In genomic region chr15:95962411-95963123, GRCm38 (mm10) we compare ENCODE assay signal across 22 mouse cellular contexts.
DNase-seq lines count a peak whose midpoint lies in the region; ATAC-seq and TF ChIP-seq lines count a peak whose summit lies in the region.
"Had no signal": no experiment of that assay in that cellular context is flagged by ENCODE, and none has a peak within 500 bp of the region (broad histone marks: within the 10 kb centered on the region; RNA-seq: fewer than 3 reads in every experiment).

No protein-coding gene starts in this region.

- ATAC-seq in hindbrain, embryonic 12.5 days (ENCODE audit: low FRiP score): no peak
- ATAC-seq in hindbrain, embryonic 14.5 days (ENCODE audit: low FRiP score): no peak
- no peak for ATAC-seq in midbrain, embryonic 15.5 days (replicated peaks)
- no peak for ATAC-seq in midbrain, postnatal 0 days (ENCODE audit: low FRiP score)
- ATAC-seq in megakaryocyte progenitor cell, adult 5-6 weeks (replicated peaks; ENCODE audit: poor library complexity): peak; percentile 59
- ATAC-seq: inflammation-experienced regulatory T-cells, adult 6 months; lung, postnatal 0 days had no signal

- H3K36me3 ChIP-seq in hindbrain, embryonic 12.5 days: peaks cover 9% of the 10 kb centered on the region; the same call in 1 of the 2 replicates
- peaks cover 14% of the 10 kb centered on the region; the same call in 1 of the 2 replicates for H3K36me3 ChIP-seq in hindbrain, embryonic 14.5 days (replicated peaks; ENCODE audit: control insufficient read depth, insufficient read depth)
- no peaks in the 10 kb centered on the region for H3K36me3 ChIP-seq in midbrain, embryonic 15.5 days (replicated peaks)
- no peaks in the 10 kb centered on the region; the same call in 1 of the 2 replicates for H3K36me3 ChIP-seq in midbrain, postnatal 0 days (ENCODE audit: insufficient read depth, low read length)

- no peaks in the 10 kb centered on the region for H3K9me3 ChIP-seq in hindbrain, embryonic 12.5 days (replicated peaks)
- no peaks in the 10 kb centered on the region for H3K9me3 ChIP-seq in hindbrain, embryonic 14.5 days (ENCODE audit: control insufficient read depth, low read length)
- no peaks in the 10 kb centered on the region for H3K9me3 ChIP-seq in midbrain, embryonic 15.5 days
- H3K9me3 ChIP-seq in midbrain, postnatal 0 days (ENCODE audit: low read length): no peaks in the 10 kb centered on the region
- H3K9me3 ChIP-seq: embryonic facial prominence, embryonic 12.5 days; heart, embryonic 12.5 days; limb, embryonic 13.5 days; liver, embryonic 15.5 days; midbrain, embryonic 13.5 days had no signal

- no peak overlapping the region for H3K4me2 ChIP-seq in hindbrain, embryonic 12.5 days (replicated peaks)
- no peak overlapping the region for H3K4me2 ChIP-seq in hindbrain, embryonic 14.5 days (replicated peaks)
- no peak overlapping the region for H3K4me2 ChIP-seq in midbrain, embryonic 15.5 days
- no peak overlapping the region for H3K4me2 ChIP-seq in midbrain, postnatal 0 days (ENCODE audit: low read depth, low read length, poor library complexity, severe bottlenecking)
- H3K4me2 ChIP-seq: embryonic facial prominence, embryonic 12.5 days; heart, embryonic 12.5 days; limb, embryonic 13.5 days; liver, embryonic 15.5 days; midbrain, embryonic 13.5 days had no signal

- no peaks in the 10 kb centered on the region for H3K27me3 ChIP-seq in hindbrain, embryonic 12.5 days
- H3K27me3 ChIP-seq in hindbrain, embryonic 14.5 days (ENCODE audit: control insufficient read depth, insufficient read depth, low read length): no peaks in the 10 kb centered on the region
- no peaks in the 10 kb centered on the region for H3K27me3 ChIP-seq in midbrain, embryonic 15.5 days (replicated peaks)
- no peaks in the 10 kb centered on the region for H3K27me3 ChIP-seq in midbrain, postnatal 0 days (ENCODE audit: insufficient read depth, low read length)
- H3K27me3 ChIP-seq: embryonic facial prominence, embryonic 12.5 days; heart, embryonic 12.5 days; limb, embryonic 13.5 days; liver, embryonic 15.5 days; midbrain, embryonic 13.5 days had no signal

- H3K4me3 ChIP-seq in hindbrain, embryonic 12.5 days: no peak overlapping the region
- no peak overlapping the region for H3K4me3 ChIP-seq in hindbrain, embryonic 14.5 days (replicated peaks; ENCODE audit: low read length)
- no peak overlapping the region for H3K4me3 ChIP-seq in midbrain, embryonic 15.5 days
- no peak overlapping the region for H3K4me3 ChIP-seq in midbrain, postnatal 0 days (ENCODE audit: low read depth, low read length)
- H3K4me3 ChIP-seq: embryonic facial prominence, embryonic 12.5 days; erythroblast, embryonic 14.5 days; heart, embryonic 12.5 days; limb, embryonic 13.5 days; liver, embryonic 15.5 days; midbrain, embryonic 13.5 days had no signal

- 0 out of 2 replicates have a peak overlapping the region, but pooled peaks have one; percentile 23 for H3K27ac ChIP-seq in hindbrain, embryonic 12.5 days
- H3K27ac ChIP-seq in hindbrain, embryonic 14.5 days: no peak overlapping the region
- 0 out of 2 replicates have a peak overlapping the region, but pooled peaks have one; percentile 0 for H3K27ac ChIP-seq in midbrain, embryonic 15.5 days
- H3K27ac ChIP-seq in midbrain, postnatal 0 days (ENCODE audit: low read depth, low read length): no peak overlapping the region
- H3K27ac ChIP-seq: embryonic facial prominence, embryonic 12.5 days; limb, embryonic 13.5 days; liver, embryonic 15.5 days had no signal

- DNase-seq in hindbrain, embryonic 14.5 days (ENCODE audit: low spot score): no peak
- no peak for DNase-seq in midbrain, postnatal 0 days (ENCODE audit: low spot score)
- DNase-seq in R1 (ENCODE audit: low read depth, low spot score): peak; percentile 10
- no peak for DNase-seq in adrenal gland, adult 2 months
- DNase-seq in testis, postnatal 10 days (ENCODE audit: low spot score): no peak
- DNase-seq: cerebellum, adult 9-10 months; heart, postnatal 14 days; kidney, adult 2 months; kidney, postnatal 10 days; thymus, adult 18-20 months; thymus, postnatal 4 days had no signal

- WGBS in hindbrain, embryonic 12.5 days: 88% methylated on average over 3 of the region's 3 CpGs
- 80% methylated on average over 3 of the region's 3 CpGs for whole genome bisulfite sequencing in hindbrain, embryonic 14.5 days
- 90% methylated on average over 3 of the region's 3 CpGs for WGBS in midbrain, embryonic 15.5 days
- 82% methylated on average over 3 of the region's 3 CpGs for WGBS in midbrain, postnatal 0 days

- no peak for TF ChIP-seq CTCF in midbrain, postnatal 0 days (IDR thresholded peaks at IDR 0.05)

- peaks cover 16% of the 10 kb centered on the region for H3K4me1 ChIP-seq in hindbrain, embryonic 12.5 days
- H3K4me1 ChIP-seq in hindbrain, embryonic 14.5 days (replicated peaks; ENCODE audit: control insufficient read depth, insufficient read depth, low read length): peaks cover 17% of the 10 kb centered on the region
- H3K4me1 ChIP-seq in midbrain, embryonic 15.5 days: peaks cover 11% of the 10 kb centered on the region
- no peaks in the 10 kb centered on the region for H3K4me1 ChIP-seq in midbrain, postnatal 0 days (ENCODE audit: insufficient read depth, low read length)
- H3K4me1 ChIP-seq: liver, embryonic 15.5 days had no signal

- H3K9ac ChIP-seq in hindbrain, embryonic 12.5 days: no peak overlapping the region
- H3K9ac ChIP-seq in hindbrain, embryonic 14.5 days: no peak overlapping the region
- no peak overlapping the region for H3K9ac ChIP-seq in midbrain, embryonic 15.5 days
- H3K9ac ChIP-seq in midbrain, postnatal 0 days (replicated peaks; ENCODE audit: low read length, poor library complexity, severe bottlenecking): no peak overlapping the region
- H3K9ac ChIP-seq: embryonic facial prominence, embryonic 12.5 days; heart, embryonic 12.5 days; limb, embryonic 13.5 days; liver, embryonic 15.5 days; midbrain, embryonic 13.5 days had no signal

Comparison
In these comparisons a context has a peak if more than half of its experiments do, and no peak if none do; other contexts are left out.
1. H3K27ac ChIP-seq: peak in hindbrain, embryonic 12.5 days (single experiment) and midbrain, embryonic 15.5 days (single experiment); none in hindbrain, embryonic 14.5 days (single experiment) and midbrain, postnatal 0 days (single experiment).